Mouse (Mus musculus): ENCODE results near the gene Gtsf1l.
"Not testable (repeated sequence)": the region's sequence is repeated elsewhere in the genome, so short reads cannot be mapped to it uniquely, and the experiment has no call there.

Gene Gtsf1l

DNA sequence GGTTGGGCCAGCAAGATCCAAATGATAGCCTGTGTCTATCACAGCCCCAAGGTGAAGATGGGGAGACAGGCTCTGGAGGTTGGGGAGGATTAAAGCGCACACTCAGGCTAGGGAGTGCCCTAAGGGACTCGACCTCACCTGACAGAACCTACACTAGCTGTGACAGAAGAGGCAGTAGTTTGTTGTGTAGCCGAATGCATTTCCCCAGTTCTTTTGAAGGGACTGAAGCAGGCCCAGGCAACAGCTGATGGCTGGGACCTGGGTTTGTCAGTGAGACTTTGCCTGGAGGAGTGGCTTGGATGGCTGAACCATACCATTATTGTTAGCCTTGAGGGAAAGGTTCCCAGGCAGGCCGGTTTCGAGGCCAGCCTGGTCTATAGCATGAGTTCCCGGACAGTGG lies 2.6 kb downstream of the Gtsf1l start:
- no peak for DNase-seq

DNA sequence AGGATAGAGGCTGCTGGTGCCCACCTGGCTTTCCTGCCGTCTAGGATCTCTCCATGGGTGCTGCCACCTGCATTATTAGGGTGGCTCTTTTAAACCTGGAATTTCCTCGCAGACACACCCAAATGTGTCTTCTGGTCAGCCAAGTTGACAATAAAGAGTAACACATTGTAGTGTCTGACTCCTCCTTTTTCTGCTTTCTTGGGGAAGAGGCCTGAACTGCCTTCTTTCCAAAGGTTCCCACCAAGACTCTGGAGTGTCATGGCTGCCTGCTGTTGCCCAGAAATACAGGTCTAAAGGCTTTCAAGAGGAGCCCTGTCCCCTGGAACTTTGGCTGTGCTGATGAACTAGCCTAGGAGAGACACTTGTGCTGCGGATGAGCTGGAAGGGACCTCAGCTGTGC lies 3.1 kb downstream of the Gtsf1l start:
- DNase-seq: no peak

DNA sequence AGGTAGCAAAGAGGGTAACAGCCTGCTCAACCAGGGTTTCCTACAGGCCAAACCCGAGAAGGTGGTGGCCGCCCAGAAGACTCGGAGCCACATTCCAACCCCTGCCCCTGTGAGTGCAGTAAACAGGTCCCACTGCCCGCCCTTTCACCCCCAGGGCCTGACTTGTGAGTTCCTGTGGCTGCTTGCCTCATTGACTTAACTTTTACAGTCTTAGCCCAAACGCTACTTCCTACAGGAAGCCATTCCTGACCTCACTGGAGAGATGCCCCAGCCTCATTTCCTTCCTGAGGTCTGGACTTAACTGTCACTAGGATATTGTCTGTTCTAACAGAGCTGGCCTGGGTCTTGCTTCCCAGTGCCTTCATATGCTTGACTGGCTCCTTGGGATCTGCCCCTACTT lies 5.1 kb downstream of the Gtsf1l start:
- no peak for DNase-seq

DNA sequence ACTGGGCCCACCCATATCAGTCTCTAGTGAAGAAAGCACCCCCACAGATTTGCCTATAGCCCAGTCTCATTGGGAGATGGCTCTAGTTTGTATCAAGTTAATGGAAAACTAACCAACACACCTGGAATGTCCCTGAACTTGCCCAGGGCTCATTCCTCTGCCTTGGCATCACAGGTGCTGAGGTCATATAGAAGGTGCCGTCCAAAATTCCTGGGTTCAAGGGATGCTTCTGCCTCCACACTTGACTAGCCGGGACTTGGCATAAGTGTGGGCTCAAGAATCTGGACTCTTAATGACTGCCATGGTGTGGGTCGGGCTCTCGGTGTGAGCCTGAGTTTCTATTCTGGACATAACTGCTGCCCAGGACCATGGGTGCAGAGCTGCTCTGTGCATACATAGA lies 8.6 kb downstream of the Gtsf1l start:
- DNase-seq: no peak

DNA sequence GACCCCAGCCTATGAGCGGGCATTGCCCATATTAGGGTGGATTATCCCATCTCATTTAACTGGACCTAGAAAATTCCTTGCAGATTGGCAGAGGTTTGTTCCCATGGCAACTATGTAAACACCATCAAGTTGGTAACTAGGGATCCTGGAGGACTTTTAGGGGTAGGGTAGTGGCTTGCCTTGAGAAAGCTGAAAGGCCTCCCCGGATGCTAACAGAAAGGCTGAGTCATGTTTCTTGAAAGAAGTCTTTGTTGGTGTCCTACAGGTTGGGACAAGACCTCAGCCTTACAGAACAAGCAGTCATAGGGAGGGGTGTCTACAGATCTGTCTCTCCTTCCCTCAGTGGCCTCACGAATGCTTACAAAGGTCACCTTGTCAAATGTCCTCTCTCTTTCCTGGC lies 12.4 kb downstream of the Gtsf1l start:
- DNase-seq: no peak

DNA sequence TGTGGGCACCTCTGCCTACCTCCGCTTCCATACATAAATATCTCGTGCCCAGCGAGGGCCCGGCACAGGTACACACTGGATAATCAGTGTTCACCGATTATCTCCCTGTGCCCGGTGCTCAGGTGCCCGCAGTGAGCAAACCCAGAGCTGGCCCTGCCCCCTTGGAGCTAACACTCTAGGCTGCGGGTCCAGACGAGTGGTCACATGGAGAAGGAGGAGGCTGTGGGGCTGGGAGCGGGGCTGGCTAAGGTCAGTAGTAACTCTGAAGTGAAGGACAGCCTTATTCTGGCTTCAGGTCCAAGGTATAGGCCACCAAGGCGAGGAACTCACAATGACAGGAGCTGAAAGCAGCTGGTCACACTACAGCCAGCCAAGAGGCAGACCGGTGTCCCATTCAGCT lies 12.8 kb downstream of the Gtsf1l start:
- DNase-seq: no peak

DNA sequence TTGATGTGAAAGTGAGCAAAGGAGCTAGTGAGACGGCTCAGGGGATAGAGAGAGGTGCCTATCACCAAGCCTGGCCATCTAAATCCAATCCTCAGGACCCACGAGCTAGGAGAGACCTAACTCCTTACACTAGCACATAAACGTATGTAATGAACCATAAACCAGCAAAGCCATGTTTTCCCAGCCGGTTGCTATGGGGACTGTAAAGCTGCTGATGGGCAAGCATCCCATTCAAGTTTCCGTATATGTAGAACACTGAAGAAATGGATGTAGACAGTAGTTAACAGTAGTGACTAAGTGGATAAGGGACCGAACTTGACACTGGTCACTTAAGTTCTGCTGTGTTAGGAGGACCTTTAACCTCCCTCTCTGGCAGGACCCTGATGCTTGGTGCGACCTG lies 13.6 kb downstream of the Gtsf1l start:
- DNase-seq: no peak

DNA sequence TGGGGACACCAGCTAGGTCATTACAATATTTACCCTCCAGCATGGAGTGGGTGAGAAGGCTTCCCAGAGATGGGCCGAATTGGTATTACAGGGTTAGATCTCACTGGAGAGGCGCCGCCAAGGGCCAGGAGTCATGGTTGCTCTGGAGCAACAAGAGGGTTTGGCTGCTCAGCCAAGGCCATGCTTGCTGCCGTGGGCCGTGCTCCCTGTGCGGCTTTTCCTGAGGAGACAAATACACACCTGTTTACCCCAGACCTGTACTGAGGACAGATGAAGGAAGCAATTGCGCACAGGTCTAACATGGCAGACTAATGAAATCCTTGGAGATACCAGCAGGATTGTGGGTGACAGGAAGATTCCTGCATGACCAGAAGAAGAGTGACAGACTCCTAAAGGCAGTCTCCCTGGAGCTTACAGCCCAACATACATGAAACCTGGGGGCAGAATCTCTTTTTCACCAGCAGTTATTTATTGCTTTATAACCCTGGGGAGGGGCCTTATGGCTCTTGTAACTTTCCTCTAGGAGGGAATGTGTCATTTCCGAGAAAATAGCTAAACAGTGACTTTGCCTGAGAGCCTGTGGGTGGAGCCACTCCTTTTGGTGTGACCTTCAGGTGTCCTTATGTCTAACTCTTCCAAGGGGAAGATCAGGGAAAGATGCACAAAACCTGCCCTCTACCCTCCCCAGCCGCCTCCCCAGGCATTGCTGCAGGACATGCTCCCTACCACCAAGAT lies 14.5 kb downstream of the Gtsf1l start:
- DNase-seq: no peak

DNA sequence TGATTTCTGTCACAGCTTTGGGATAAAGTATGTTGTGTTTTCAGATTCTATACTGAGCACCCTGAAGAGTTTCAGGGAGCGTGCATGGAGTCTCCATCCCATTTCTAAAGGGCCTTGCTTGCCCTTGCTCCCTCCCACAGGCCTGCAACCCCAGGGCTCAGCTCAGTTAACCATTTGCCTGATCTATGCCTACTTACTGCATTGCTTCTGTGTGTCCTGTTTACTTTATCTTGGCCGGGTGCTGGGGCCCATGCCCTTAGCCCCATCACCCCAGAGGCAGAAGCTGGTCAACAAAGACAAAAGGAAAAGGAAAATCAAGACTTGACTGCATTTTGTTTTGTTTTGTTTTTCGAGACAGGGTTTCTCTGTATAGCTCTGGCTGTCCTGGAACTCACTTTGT lies 16.1 kb downstream of the Gtsf1l start:
- DNase-seq: no peak

DNA sequence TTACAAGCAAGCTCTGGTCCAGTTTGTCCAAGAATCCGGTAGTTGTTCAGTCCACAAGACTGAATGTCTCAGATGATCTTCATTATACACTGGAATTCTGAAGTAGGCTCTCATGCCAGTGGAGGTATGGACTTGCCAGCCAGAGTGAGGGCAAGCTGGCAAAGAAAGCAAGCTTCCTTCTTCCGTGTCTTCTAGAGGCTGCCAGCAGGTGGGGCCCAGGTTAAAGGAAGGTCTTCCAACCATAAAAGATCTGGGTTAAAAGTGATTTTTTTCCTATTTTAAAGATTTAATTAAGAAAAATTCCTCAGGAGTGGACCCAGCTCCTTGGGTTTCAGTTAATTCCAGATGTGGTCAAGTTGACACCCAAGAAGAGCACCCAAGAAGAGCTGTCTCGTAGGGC lies 17.4 kb downstream of the Gtsf1l start:
- DNase-seq: no peak

DNA sequence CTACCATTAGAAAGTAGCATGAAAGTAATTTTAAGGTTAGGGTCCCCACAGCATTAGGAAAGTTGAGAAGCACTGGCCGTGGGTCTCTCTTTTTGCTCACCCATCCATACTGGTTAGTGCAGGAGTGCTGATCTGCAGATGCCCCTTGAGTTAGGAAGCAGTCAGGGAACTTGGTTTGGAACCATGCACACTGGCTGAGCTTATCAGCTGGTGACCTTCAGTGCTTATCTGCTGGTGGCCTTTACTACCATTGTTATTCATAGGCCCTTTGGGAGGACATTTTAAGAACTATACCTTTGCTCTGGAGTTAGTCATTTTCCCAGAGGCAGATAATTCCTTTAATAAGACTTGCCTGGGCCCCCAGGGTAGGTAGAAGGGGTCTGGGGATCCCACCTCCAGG lies 20.4 kb downstream of the Gtsf1l start:
- no peak for DNase-seq

DNA sequence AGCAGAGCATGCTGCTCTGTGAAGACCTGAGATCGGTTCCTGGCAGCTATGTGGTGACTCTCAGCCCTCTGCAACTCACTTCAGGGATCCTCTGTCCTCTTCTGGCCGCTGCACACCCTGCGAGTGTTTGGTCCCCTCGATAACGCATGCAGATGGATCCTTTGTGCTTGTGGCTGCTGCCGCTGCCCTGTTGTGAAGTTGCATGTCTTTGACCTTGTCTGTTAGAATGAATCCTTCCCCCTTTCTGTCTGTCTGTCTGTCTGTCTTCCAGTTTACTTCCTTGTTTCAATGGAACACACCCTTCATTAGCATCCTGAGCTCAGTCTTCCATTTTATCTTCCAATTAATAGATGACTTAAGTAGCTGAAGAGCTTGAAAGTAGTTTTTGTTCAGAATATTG lies 21.3 kb downstream of the Gtsf1l start:
- no peak for DNase-seq

DNA sequence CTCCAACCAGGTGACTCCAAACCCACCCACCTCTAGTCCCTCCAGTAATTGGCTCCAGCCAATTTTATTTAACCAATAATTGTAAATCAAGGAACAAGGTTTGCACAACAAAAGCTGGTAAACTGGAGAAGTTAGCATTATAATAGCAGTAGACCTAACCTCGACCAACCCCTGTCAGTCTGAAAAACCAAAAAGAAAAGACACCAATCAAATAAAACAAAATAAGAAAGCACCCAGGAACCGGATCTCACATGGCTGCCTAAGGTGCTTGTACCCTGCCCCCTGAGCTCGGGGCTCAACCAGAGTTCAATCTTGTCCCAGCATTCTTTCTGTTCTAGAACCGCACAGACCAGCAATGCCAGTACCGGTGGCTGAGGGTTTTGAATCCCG lies 25.5 kb downstream of the Gtsf1l start:
- no peak for DNase-seq

DNA sequence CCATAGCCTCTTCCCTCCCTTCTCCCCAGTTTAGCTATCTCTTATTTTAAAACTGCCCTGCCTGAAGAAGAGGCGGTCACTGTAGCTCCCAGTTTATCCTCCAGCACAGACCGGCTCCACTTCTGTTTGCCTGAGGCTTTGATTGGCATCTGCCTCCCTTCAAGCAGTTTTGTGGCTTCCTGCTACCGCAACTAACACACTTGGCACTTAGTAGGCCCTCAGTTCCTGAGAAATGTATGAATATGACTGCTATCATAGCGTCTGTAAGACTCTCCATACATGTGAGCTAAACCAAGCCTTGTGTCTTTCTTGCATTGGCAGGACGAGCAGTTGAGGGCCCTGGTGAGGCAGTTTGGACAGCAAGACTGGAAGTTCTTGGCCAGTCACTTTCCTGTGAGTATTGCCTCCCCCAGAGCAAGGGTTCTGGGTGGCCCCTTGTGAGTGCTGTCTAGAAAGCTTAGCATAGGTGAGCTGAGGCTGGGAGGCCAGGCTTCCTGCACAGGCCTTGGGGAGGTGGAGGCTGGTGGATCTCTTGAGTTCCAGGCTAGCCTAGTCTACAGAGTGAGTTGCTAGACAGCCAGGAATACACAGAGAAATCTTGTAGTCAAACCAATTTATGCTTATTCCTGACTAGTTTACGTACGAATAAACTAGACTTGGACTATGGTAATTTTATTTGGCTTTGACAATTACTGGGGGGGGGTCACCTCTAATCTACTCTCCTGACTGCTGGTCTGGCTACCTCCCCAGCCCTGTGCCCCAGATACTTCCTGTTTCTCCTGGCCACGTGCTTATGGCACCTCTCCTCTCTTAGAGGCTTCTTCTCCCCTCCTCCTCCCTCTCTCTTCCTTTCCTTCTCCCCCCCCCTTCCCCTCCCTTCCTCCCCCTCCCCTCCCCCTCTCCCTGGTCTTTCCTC lies 26.2 kb downstream of the Gtsf1l start:
- no peak for DNase-seq

DNA sequence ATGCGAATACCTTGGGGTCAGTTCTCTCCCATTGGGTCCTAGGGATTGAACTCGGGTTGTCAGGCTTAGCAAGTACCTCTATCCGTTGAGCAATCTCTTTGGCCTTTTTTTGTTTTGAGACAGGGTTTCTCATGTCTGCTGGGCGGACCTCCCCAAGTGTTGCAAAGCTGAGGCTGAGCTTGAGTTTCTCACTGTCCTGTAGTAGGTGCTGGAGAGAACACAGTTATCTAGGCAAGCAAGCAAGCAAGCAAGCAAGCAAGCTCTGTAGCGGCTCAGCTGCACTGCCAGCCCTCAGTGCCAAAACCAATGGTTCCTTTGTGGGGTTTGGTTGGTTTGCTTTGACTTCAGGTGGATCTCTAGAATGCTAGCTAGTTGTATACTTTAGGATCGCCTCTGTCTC lies 27.0 kb downstream of the Gtsf1l start:
- DNase-seq: no peak

DNA sequence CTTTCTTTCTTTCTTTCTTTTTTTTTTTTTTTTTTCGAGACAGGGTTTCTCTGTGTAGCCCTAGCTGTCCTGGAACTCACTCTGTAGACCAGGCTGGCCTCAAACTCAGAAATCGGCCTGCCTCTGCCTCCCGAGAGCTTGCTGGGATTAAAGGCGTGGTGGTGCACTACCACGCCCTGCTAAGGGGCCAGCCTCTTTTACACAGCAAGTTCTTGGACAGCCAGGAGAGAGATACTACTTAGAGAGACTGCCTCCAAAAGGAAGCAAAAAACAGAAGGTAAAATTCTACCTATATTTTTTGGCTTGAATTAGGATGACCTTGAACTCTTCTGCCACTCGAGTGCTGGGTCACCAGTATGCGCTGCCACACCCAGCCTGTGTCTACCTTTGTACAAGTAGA lies 28.7 kb downstream of the Gtsf1l start:
- DNase-seq: not testable (repeated sequence)

DNA sequence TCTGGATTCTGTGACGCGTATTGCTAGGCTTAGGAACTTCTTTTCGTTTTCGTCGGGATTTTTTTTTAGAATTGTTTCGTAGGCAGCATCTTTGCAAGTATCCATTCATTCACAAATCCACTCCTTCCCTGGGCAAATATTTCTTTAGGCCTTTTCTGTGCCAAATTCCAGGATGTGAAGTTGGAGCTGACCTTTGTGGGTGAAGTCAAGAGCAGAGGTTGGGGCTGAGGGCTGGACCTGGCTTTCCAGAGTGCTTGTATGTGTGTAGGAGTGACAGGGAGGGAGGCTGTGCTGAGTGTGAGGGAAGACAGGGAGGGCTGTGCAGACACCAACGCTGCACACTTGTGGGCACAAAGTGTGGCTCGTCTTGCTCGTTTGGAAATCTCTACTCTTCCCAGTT lies 31.1 kb downstream of the Gtsf1l start:
- DNase-seq: peak; percentile 49

DNA sequence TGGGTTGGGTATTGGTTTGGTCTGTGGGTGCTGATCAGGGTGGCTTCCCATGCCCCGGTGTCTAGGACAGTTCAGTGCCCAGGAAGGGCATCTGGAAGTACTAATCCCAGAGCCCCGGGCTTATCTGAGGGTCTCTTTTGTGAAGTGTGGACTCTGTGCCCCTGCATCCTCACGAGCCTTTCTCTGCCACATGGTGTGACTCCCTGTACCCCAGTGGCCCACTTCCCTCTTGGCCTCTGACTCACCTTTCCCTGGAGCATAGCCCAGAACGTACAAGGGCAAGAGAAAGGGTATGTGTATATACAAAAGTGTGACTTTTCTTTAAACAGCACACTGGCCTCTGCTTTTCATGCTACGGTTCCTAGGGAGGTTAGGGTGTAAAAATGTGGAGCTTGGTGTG lies 31.9 kb downstream of the Gtsf1l start:
- DNase-seq: no peak

DNA sequence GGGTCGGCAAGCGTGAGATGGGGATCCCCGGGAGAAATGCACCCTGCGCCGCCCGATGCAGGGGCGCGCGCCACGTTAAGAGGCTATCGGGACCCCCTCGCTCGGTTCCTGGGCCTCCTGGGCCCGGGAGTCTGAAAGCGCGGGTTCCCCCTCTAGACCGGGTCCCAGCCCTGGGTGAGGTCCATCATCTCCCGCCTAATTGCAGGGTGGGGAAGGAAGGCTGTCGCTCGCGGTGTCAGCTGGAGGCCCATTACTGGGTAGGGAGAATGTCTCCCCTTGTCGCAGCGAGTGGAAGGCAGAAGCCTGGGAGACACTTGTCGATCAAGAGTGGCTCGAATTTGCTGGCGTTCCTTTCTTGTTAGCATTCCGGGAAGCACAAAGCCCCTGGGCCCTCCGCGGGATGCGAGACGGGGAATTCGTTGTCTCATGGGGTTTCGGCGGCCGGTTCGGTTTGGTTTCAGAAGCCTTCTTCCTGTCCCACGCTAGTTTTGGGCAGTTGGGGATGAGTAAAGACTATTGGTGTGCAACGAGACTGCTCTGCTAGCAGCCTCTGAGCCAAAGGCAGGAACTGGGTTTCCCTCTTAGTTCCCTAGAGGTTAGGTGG lies 32.7 kb downstream of the Gtsf1l start:
- no peak for DNase-seq

DNA sequence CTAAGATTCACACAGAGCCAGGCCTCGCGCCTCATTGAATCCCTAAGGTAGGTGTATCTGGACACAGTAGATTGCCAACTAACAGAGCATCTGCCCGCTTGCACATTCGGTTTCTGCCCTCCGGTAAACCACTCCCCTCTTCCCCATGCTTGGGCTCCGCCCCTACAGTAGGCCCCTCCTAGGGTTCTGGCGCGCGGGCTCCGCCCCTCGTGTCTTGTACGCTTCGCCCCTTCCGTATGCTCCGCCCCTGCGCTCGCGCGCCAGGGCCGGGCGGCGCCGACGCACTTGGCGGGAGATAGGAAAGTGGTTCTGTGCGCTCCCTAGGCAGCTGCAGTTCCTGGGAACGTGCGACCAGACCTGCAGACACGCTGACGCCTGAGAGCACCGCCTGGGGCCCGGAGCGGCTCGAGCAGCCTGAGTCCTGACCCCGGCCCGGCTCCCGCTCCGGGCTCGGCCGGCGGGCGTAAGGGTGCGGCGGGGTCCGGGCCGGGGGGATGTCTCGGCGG lies 33.3 kb downstream of the Gtsf1l start, which contains the start of gene Mybl2:
Gene Mybl2 (plus strand): TSS at position 353 of the 506 bp plus-strand sequence.
- DNase-seq: peak; percentile 97

DNA sequence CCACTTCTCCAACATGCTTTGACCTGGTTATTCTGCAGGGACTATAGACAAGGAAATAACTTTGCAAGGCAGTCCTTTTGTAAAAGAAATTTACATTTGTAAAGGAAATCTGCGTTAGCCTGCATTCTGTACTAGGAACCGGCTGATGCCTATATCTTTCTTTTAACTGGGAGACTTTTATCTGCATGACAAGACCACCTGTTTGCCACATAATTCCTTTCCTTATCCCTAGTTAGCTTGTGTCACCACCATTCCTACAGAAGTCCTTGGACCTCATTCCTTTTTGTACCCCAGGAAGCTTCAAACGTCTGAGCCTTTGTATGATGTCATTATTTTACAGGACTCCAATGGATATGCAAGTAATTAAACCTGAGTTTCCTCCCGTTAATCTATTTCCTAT lies 34.8 kb downstream of the Gtsf1l start:
- no peak for DNase-seq

DNA sequence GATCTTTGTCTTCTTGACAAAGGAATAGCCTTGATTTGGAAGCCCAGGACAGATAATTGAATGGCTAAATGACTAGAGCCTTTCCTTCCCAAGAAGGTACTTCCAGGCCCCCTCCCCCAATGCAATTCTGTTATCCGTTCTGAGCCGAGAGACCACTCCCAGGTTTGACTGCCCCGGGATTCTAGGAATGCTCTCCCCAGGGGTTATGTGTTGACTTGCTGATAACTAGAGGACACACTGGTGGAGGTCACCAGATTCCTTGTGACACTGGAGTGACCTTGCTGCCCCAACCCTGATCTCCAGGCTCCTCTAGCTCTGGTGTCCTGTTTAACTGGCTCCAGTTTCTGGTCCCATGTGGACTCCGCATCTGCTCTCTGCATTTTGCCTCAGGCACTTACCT lies 35.6 kb downstream of the Gtsf1l start:
- DNase-seq: peak; percentile 30

DNA sequence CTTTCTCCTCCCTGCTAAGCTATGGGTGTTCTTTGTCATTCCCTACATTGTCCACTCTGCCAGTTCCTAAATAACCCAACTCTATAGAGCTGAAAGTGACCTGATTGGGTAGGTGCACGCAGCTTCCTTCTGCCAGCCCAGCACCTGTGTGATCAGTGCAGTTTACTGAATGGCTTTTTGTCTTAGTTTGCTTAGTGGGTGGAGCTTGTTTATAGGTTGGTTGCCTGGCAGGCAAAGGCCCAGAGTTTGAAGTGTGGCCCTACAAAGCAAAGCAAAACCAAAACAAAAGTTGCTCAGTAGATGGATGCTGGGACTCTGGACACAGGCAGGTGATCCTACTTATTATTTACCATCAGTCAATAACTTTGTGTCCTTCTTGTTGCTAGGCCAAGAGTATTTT lies 36.0 kb downstream of the Gtsf1l start:
- peak; percentile 32 for DNase-seq

DNA sequence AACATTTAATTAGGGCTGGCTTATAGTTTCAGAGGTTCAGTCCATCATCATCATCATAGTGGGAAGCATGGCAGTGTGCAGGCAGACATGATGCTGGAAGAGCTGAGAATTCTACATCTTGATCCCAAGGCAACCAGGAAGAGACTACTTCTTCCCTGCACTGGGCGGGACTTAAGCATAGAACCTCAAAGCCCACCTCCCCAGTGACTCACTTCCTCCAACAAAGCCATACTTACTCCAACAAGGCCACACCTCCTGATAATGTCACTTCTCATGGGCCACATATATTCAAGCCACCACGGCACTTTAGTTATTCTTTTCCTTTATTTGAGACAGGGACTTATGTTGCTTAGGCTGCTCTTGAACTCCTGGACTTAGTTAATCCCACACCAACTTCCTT lies 38.5 kb downstream of the Gtsf1l start:
- DNase-seq: no peak
